Mouse (Mus musculus) embryonic facial prominence, embryonic 11.5 days (tissue): ENCODE measurements around the gene Arpc2. TPM values are rescaled to one million over a fixed set of nuclear protein-coding genes. Genes with fewer than 3 reads are reported as not detected.
A peak's percentile ranks its signal among the peaks of the same experiment; 100 is the strongest.

Experiments used
- ATAC-seq: fragments of 200-750 bp; cut with Nextera tagmentation; replicated peaks from 2 replicates; pipeline ENCODE4 v1.8.0; 2017; ENCODE audit warnings: low read depth; ENCODE audit not compliant: insufficient number of reproducible peaks, low FRiP score, low TSS enrichment
- DNase-seq: peaks from one replicate; pipeline ENCODE4 v3.0.0-alpha.2; 2015; ENCODE audit warnings: low spot score
- H3K27ac ChIP-seq: fragments of 300-500 bp; sonication (generic); replicated peaks from 2 replicates; pipeline ENCODE4 v1.5.1; 2014; ENCODE audit warnings: mild to moderate bottlenecking, low read depth, low read length, control low read depth
- H3K27me3 ChIP-seq: fragments of 300-500 bp; sonication (generic); 2 replicates; pipeline ENCODE4 v1.6.1; 2014; ENCODE audit warnings: mild to moderate bottlenecking, low read length, moderate library complexity, mixed read lengths; ENCODE audit not compliant: control insufficient read depth, insufficient read depth
- H3K36me3 ChIP-seq: fragments of 300-500 bp; sonication (generic); replicated peaks from 2 replicates; pipeline ENCODE4 v1.6.1; 2014; ENCODE audit warnings: low read depth, mild to moderate bottlenecking, low read length, moderate library complexity, mixed read lengths; ENCODE audit not compliant: control insufficient read depth, insufficient read depth
- H3K4me1 ChIP-seq: fragments of 300-500 bp; sonication (generic); 2 replicates; pipeline ENCODE4 v1.6.1; 2014; ENCODE audit warnings: low read length, mixed read lengths; ENCODE audit not compliant: control insufficient read depth, insufficient read depth
- H3K4me2 ChIP-seq: fragments of 300-500 bp; sonication (generic); 2 replicates; pipeline ENCODE4 v1.6.1; 2014; ENCODE audit warnings: low read depth, mild to moderate bottlenecking, control low read depth, low read length, moderate library complexity
- H3K4me3 ChIP-seq: fragments of 300-500 bp; sonication (generic); 2 replicates; pipeline ENCODE4 v1.5.1; 2014; ENCODE audit warnings: low read depth, low read length, control low read depth
- H3K9ac ChIP-seq: fragments of 300-500 bp; sonication (generic); replicated peaks from 2 replicates; pipeline ENCODE4 v1.6.1; 2014; ENCODE audit warnings: mild to moderate bottlenecking, control low read depth, low read length
- H3K9me3 ChIP-seq: fragments of 300-500 bp; sonication (generic); replicated peaks from 2 replicates; pipeline ENCODE4 v1.6.1; 2016; ENCODE audit warnings: mild to moderate bottlenecking, low read length, inconsistent platforms, mixed read lengths; ENCODE audit not compliant: control insufficient read depth
- WGBS: fragments of 180-500 bp; shearing (Covaris S2); extraction: QIAGEN DNeasy Blood & Tissue Kit; methylation state at CpG from one replicate; pipeline ENCODE4 v1.1.7; 2014; 5-methylcytosine and 5-hydroxymethylcytosine counted together
- polyA plus RNA-seq: library from polyadenylated mRNA; unstranded; fragments of >200 nt; fragmentation: Nextera tagmentation; extraction: Ambion mirVana; gene quantifications from 2 replicates; pipeline ENCODE4 v1.2.1, GENCODE M21; 2014

Gene Arpc2
- polyA plus RNA-seq, 1 experiment from 2014 or later = 380 TPM

GRCm38 (mm10) chr1:74280591-74281325 is 44.9 kb downstream of the Arpc2 start:
- Histone ChIP-seq H3K9ac (no peak overlapping the region), H3K27me3 (no peaks in the 10 kb centered on the region), H3K9me3 (no peaks in the 10 kb centered on the region), H3K4me2 (no peak overlapping the region), H3K27ac (no peak overlapping the region), H3K36me3 (peaks cover 15% of the 10 kb centered on the region), H3K4me3 (no peak overlapping the region), H3K4me1 (peaks cover 3% of the 10 kb centered on the region; the same call in 1 of the 2 replicates)
- 90% methylated on average over 14 of the region's 14 CpGs for WGBS
- no peak for ATAC-seq
- DNase-seq = no peak

GRCm38 (mm10) chr1:74281372-74281771 is 45.5 kb downstream of the Arpc2 start:
- no peak for ATAC-seq

GRCm38 (mm10) chr1:74281886-74282285 is 46.0 kb downstream of the Arpc2 start:
- no peak for ATAC-seq
- H3K4me3 ChIP-seq = no peak overlapping the region
- no peaks in the 10 kb centered on the region for H3K9me3 ChIP-seq
- WGBS = 98% methylated on average over 8 of the region's 8 CpGs
- DNase-seq = no peak
- no peak overlapping the region for H3K27ac ChIP-seq
- H3K4me2 ChIP-seq = no peak overlapping the region
- H3K36me3 ChIP-seq = peaks cover 15% of the 10 kb centered on the region
- no peak overlapping the region for H3K9ac ChIP-seq
- H3K4me1 ChIP-seq = peaks cover 3% of the 10 kb centered on the region; the same call in 1 of the 2 replicates
- H3K27me3 ChIP-seq = no peaks in the 10 kb centered on the region

More at GRCm38 (mm10) chr1:74281372-74281771, 45.5 kb downstream of the Arpc2 start:
- no peak overlapping the region for H3K27ac ChIP-seq
- H3K9ac ChIP-seq = no peak overlapping the region
- no peak overlapping the region for H3K4me3 ChIP-seq
- no peak overlapping the region for H3K4me2 ChIP-seq
- H3K27me3 ChIP-seq = no peaks in the 10 kb centered on the region
- DNase-seq = no peak
- H3K4me1 ChIP-seq = peaks cover 3% of the 10 kb centered on the region; the same call in 1 of the 2 replicates
- peaks cover 15% of the 10 kb centered on the region for H3K36me3 ChIP-seq
- no peaks in the 10 kb centered on the region for H3K9me3 ChIP-seq
- WGBS = 96% methylated on average over 2 of the region's 2 CpGs

GRCm38 (mm10) chr1:74282896-74283625 is 47.2 kb downstream of the Arpc2 start:
- Histone ChIP-seq H3K27ac (no peak overlapping the region), H3K9me3 (no peaks in the 10 kb centered on the region), H3K9ac (no peak overlapping the region), H3K27me3 (no peaks in the 10 kb centered on the region), H3K36me3 (peaks cover 15% of the 10 kb centered on the region), H3K4me3 (no peak overlapping the region), H3K4me1 (peaks cover 3% of the 10 kb centered on the region; the same call in 1 of the 2 replicates), H3K4me2 (no peak overlapping the region)
- DNase-seq = no peak
- WGBS = 86% methylated on average over 10 of the region's 10 CpGs
- no peak for ATAC-seq

- H3K9ac ChIP-seq = peak overlapping the region; percentile 76
- H3K4me1 ChIP-seq = peaks cover 3% of the 10 kb centered on the region; the same call in 1 of the 2 replicates
- H3K4me3 ChIP-seq = peak overlapping the region; percentile 72
- 13% methylated on average over 15 of the region's 15 CpGs for WGBS
- peak; percentile 27 for ATAC-seq
- H3K27ac ChIP-seq = no peak overlapping the region
- peak; percentile 63 for DNase-seq
- H3K27me3 ChIP-seq = no peaks in the 10 kb centered on the region
- peaks cover 15% of the 10 kb centered on the region for H3K36me3 ChIP-seq
- H3K9me3 ChIP-seq = no peaks in the 10 kb centered on the region
- peak overlapping the region; percentile 67 for H3K4me2 ChIP-seq
These were observed 48.0 kb downstream of the Arpc2 start for GRCm38 (mm10) chr1:74283686-74284463.

GRCm38 (mm10) chr1:74284543-74285160 is 48.8 kb downstream of the Arpc2 start, which contains the start of the genes Aamp and Pnkd:
Aamp (minus strand) TSS chr1:74284738.
Pnkd (plus strand) TSS chr1:74284930.
- no peaks in the 10 kb centered on the region for H3K9me3 ChIP-seq
- peak within 1 kb of the TSS; percentile 67 for H3K4me2 ChIP-seq
- WGBS = under 1% methylated on average over 56 of the region's 56 CpGs
- peak; percentile 100 for DNase-seq
- H3K4me3 ChIP-seq = peak within 1 kb of the TSS; percentile 72
- 0 out of 2 replicates have a peak within 1 kb of the TSS, but pooled peaks have one; percentile 5 for H3K27ac ChIP-seq
- no peaks in the 10 kb centered on the region for H3K27me3 ChIP-seq
- peak; percentile 97 for ATAC-seq
- peak within 1 kb of the TSS; percentile 76 for H3K9ac ChIP-seq
- H3K4me1 ChIP-seq = peaks cover 3% of the 10 kb centered on the region; the same call in 1 of the 2 replicates
- peaks cover 15% of the 10 kb centered on the region for H3K36me3 ChIP-seq

GRCm38 (mm10) chr1:74285212-74286010 is 49.5 kb downstream of the Arpc2 start:
- Histone ChIP-seq H3K4me2 (peak overlapping the region; percentile 67), H3K36me3 (peaks cover 15% of the 10 kb centered on the region), H3K4me1 (peaks cover 3% of the 10 kb centered on the region; the same call in 1 of the 2 replicates), H3K9me3 (no peaks in the 10 kb centered on the region), H3K9ac (peak overlapping the region; percentile 54), H3K27ac (0 out of 2 replicates have a peak overlapping the region, but pooled peaks have one; percentile 5), H3K4me3 (peak overlapping the region; percentile 72), H3K27me3 (no peaks in the 10 kb centered on the region)
- DNase-seq = peak; percentile 15
- no peak for ATAC-seq
- WGBS = 6% methylated on average over 23 of the region's 23 CpGs
